Mouse (Mus musculus) heart, adult 11 months (tissue): Measurements from ENCODE around the gene Primpol.
A peak's percentile ranks its signal among the peaks of the same experiment; 100 is the strongest.

Experiments
- DNase-seq: peaks from one replicate; pipeline ENCODE4 v3.0.0; 2022

Primpol gene

DNA sequence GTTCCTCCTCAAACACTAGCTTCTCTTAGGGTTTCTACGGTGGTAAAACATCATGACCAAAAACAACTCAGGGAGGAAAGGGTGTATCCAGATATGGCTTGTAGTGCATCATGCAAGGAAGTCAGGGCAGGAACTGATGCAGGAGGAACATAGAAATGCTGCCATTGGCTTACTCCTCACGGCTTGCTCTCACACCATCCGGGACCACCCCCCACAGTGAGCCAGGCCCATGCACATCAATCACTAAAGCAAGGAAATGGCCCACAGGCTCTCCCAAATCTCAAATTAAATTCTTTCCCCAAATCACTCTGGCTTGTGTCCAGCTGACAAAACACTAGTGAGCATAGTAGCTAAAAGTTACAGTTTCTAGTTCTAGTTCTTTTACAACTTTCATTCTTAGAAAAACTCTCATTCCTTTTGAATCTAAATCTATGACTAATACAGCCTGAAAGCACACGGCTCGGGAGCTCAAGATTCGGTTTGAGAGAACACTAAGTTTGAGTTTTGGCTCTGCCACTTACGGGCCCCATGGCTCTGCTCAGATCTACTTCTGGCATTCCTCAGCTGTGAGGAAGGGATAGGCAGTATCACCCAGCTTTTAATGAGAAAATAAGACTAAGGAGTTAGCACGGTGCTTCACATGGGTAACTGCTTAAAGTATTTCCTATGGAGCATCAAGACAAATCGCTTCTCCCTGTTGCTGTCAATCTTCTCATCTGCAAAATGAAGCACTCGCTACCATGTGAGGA is 15.9 kb downstream of the Primpol start:
- peak; percentile 77 for DNase-seq

DNA sequence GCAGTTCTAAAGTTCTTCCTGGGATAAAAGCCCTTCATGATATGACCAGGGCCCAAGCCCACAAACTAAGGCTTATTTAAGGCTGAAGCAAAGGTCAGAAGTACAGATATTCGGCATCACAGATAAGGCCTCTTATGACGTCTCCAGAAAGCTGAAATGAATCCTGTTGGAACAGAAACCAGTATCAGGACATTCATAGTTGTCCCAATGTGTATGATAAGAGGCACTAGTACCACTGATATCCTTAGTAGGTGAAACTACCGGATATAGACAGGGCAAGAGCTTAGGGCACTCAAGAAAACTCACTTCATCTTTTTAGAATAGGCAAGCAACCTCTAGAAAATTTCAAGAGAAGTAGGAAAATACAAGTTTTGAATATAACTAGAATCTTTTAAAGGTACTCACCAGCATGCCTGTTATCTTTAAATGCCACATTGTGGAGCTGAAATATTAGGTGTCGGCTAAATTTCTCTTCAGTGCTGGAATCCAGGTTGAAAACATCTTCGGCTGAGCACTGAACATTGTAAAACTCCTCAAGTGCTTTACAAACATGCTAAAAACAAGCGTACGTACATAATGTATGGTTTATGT is 17.6 kb downstream of the Primpol start:
- DNase-seq: no peak

GRCm38 (mm10) chr8:46598753-46599152 is 18.3 kb downstream of the Primpol start:
- DNase-seq: no peak

DNA sequence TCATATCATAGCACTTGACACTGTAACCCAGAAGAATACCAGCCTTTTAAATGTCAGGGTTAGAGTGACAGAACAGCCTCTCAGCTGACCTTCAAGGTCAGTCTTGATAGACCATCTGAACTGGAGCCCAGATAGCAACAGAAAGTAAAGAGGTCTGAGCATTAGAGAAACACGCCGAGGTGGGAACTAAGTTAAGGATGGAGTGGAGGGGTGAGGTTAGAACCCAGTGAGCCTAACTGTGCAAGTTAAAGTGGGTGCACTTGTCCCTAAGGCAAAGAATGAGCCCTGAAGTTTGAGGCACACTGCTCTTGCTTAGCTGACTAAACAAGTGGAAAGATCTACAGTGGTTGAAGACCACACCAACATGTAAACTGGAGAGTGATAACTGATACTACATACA is 18.9 kb downstream of the Primpol start:
- DNase-seq: peak; percentile 70

GRCm38 (mm10) chr8:46597411-46597810 is 19.6 kb downstream of the Primpol start:
- DNase-seq: peak; percentile 43

DNA sequence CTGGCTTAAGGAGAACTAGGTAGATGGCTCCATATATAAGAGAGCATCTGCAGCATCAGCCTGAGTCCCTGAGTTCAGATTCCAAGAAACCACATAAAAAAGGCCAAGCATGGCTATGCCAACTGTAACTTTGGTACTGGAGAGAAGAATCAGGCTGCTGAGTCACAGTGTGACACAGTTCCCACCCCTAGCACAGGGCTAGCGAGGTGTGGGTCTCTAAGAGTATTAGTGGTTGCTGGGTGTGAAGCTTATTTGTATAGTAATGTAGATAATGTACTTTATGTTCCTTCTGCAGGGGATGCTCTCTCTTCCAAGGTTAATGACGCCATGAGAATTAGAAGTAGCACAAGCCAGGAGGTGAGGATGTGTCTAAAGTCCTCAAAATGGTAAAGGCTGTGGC is 20.5 kb downstream of the Primpol start:
- peak; percentile 31 for DNase-seq

GRCm38 (mm10) chr8:46595593-46595992 is 21.4 kb downstream of the Primpol start:
- peak; percentile 95 for DNase-seq

DNA sequence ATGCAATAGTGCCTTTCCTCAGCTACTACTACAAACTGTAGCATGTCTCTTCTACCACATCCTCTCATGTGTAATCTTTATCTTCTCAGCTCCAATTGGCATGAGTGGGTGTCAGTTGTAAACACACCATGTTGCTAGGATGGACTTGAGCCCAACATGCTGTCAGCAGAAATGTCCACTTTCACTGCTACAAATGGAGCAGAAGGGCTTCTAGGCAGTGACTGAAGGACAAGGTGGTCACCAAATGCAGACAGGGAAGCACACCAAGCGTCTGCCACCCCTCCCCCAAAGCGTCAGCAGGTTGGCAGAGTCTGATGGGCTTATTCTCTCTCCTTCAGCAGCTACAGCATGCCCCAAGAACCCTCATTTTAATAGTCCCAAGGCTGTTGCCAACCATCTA is 23.2 kb downstream of the Primpol start:
- DNase-seq: peak; percentile 90

- DNase-seq: peak; percentile 71
Observed at GRCm38 (mm10) chr8:46593067-46593466, 23.9 kb downstream of the Primpol start.

DNA sequence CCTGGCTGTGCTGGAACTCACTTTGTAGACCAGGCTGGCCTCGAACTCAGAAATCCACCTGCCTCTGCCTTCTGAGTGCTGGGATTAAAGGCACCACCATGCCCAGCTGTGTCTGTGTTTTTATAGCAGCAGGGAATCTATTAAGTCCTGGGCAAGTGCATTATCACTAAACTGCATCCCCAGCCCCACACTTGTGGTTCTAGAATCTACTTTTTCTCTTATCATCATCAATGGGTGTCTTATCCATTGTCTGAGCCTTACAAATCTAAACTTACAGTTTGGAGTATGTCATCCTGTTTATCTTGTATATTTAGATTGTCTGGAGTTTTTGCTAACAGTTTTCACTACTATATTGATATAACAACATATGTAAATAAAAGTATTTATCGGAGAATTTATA is 28.3 kb downstream of the Primpol start:
- peak; percentile 35 for DNase-seq

DNA sequence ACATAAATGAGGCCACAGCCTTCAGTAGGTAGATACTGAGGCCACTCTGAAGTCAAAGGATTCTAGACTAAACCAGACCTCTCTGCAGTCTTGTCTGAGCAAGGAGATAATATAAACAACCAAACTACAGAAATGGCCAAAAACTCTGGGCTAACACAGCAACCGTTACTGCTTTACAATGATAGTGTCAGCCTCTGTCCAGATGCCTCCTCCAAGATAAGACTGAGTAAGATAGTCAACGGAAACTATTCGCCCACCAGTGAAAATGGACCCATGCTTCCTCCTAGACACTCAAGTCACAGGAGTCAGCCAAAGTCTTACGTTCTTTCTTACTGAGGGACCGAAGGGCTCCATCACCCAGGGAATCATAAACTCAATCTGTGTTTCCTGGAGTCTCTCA is 29.1 kb downstream of the Primpol start:
- peak; percentile 69 for DNase-seq

DNA sequence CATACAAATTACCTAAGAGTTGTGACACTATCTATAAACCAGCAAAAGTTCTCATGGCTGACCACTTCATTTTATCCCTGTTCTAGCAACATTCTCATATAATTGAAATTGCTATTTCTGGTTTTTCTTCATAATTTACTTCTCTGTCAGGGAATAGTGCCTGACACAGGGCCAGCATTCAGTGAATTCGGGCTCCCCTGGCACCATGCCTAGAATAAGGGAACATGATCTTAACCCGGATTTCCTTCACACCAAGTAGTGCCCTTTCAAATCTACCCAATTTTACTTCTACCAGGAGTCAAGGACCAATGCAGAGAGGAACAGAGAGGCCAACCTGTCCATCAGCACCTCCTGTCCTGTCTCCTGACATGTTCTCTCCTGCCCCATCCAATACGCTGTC is 31.4 kb downstream of the Primpol start:
- peak; percentile 29 for DNase-seq

DNA sequence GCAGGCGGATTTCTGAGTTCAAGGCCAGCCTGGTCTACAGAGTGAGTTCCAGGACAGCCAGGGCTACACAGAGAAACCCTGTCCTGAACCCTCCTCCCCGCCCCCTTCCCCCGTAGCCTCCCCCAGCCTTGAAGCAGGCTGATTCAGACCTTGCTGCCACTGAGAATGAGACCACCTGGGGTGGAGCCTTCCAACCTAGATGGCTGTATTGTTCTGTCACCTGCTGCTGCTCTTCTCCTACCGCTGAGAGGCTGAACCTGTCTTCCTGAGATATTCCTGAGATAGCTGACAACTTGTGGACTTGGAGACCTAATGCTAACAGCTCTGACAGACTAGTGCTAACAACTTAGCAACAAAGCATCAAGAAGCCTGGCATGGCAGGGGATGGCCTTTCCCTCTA is 32.7 kb downstream of the Primpol start:
- peak; percentile 8 for DNase-seq

- peak; percentile 10 for DNase-seq
Observed at GRCm38 (mm10) chr8:46578794-46579193, 38.2 kb downstream of the Primpol start.

- no peak for DNase-seq
Observed at GRCm38 (mm10) chr8:46573964-46574363, 43.0 kb downstream of the Primpol start.

DNA sequence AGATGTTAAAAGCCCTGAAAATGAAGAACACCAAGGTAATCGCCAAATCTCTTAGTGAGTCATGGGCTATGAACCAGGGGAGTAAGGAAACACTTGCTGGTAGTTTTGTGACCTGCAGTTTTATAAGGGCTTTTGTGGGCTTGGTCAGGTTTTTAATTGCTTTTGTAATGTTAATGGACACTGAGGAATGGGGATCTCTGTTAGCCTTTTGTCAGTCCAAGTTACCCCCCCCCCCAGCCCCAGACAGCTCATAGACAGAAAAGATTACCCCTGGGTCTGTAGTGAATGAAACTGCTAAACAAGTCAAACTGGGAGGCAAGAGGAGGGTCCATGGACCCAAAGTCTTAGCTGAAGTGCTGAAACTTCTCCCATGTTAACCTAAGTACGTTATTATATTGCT is 43.6 kb downstream of the Primpol start:
- no peak for DNase-seq

DNA sequence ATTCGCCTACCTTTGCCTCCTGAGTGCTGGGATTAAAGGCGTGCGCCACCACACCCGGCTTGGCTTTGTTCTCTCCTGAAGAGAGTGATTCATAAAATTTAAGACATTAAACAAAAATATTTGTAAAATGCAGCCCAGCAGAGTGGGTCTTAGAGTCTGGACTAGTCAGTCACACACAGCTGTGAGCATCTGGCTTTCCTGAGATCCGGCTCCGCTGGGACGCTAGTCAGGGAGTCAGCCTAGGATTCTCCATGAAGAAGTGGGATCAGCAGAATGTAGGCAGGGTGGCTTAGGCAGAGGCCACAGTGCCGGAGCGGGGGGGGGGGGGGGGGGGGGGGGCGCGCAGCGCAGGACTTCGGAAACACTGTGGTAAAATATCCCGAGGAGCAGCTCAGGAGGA is 46.3 kb downstream of the Primpol start:
- DNase-seq: peak; percentile 94

- no peak for DNase-seq
Observed at GRCm38 (mm10) chr8:46569659-46570441, 47.2 kb downstream of the Primpol start.

DNA sequence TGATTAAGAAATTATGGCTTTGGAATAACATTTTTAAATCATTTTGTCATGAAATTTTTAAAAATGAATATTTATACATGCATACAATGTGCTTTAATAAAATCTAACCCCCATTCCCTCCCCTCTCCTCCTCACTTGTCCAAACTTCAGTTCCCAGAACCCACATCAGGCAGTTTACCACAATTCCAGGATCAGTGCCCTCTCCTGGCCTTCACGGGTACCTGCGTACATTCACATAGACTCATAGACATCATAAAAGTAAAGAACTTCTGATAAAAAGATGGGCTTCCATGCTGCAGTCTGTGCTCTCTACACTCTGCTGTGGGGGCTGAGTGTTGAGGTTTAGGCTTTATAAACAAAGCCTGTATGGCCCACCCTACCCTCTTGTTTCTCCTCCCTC is 48.1 kb downstream of the Primpol start:
- no peak for DNase-seq

GRCm38 (mm10) chr8:46567946-46568345 is 49.1 kb downstream of the Primpol start:
- DNase-seq: no peak

DNA sequence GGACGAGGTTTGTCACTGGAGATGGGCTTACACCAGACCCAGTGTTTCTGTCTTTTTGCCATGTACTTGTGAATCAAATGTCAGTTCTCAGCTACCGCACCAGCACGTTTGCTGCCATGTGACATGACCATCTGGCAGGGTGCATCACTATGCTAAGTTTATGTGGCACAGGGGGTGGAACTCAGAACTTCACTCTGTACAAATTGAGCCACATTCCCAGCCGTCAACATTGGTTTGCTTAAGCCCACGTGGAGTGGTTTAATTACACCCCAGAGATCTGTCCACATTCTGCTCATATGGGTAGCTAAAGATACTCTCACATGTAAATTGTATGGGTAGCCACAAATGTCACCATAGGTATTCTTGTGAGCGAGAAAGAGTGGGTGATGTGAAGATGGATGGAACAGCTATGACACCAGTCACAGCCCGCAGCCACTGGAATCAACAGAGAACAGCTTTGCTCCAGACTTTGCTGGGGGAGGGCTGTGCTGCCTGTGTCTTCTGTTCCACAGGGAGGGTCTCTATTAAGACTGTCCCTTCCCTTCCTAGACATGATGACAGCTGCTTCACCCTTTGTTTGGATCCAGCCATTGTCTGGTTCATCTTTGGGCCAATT is 50.0 kb downstream of the Primpol start:
- DNase-seq: no peak

- no peak for DNase-seq
Observed at GRCm38 (mm10) chr8:46562333-46562732, 54.7 kb downstream of the Primpol start.

DNA sequence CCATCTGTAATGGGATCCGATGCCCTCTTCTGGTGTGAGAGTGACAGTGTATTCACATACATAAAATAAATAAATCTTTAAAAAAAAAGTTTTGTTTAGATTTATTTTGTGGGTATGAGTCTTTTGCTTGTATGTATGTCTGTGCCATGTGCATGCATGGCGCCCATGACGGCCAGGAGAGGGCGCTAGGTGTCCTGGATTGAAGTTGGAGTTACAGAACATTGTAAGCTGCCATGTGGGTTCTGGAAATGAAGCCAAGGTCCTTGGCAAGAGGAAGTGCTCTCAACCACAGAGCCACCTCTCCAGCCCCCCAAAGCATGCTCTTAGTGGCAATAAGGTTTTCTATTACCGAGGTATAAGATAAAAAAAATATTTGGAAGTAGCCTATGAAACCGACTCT is 57.6 kb downstream of the Primpol start:
- no peak for DNase-seq

GRCm38 (mm10) chr8:46552441-46552765 is 64.6 kb downstream of the Primpol start:
- DNase-seq: no peak
